Mouse (Mus musculus) spleen, embryonic (tissue): ENCODE data around the gene Vax1.

Experiments
- CTCF ChIA-PET: fragments of 350-600 bp; sonication (Branson Sonifier 250); formaldehyde crosslinking; loops from one replicate; lab custom pipeline; 2022; lab: Charles Lee

The Vax1 gene

DNA sequence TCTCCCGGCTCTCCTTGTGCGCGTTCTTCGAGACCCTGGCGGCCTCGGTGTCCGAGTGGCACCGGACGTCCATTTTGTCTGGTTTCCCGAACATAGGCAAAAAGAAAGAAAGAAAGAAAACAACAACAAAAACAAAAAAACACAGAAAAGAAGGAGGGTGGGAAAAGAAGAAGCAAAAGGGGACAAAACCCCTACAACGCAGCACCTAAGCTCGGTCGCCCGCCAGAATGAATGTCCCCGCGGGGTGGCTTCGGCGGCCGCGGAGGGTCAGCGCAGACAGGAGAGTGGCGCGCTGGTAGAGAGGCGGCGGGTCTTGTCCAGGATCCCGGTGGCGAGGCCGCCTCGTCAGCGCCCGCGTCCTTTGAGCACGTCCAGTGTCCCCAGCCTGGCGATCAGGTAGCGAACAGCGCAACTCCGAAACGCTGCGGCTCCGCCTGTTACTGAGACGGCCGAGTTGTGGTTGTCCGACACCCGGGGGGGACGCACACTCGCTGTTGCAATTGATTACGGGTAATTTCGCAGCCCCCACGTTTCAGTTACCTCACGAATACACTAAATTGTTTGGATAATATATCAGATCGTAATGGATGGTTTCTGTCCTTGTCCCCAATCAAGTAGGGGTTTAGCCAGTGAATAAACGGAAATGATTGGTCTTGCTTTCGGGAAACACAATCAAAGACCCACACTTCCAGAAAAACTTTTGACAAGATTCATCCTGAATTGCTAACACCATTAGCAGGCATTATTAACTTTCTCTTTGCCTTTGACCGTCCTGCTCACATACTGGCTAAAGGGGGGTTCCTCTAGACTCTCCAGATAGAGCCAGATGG lies at the start of gene Vax1:
TSS of gene Vax1 (minus strand) at position 121 of the 830 bp plus-strand sequence.
- CTCF ChIA-PET, result no interaction called here

GRCm38 (mm10) chr19:59218991-59219390 lies 49.1 kb upstream of the Vax1 start, which contains the start of gene Kcnk18:
Kcnk18 (plus strand) TSS chr19:59219214.
- CTCF ChIA-PET, result no interaction called here

DNA sequence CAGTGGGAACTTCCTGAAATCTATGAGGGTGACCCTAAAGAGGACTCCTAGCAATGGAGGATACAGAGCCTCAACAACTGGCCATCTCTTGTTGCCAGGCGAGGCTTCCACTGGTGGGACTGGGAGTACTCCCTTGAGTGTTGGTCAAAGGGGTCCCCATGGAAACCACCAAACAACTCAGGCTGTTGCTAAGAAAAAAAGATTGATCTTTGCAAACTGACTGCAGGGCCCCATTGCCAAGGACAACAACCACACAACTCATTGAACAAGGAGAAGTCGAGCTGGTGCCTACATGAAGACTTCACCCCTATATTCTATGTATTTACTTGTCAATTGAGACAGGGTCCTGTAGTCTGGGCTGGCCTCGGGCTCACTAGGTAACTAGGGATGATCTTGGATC lies 47.0 kb upstream of the Vax1 start:
- CTCF ChIA-PET, result no interaction called here

DNA sequence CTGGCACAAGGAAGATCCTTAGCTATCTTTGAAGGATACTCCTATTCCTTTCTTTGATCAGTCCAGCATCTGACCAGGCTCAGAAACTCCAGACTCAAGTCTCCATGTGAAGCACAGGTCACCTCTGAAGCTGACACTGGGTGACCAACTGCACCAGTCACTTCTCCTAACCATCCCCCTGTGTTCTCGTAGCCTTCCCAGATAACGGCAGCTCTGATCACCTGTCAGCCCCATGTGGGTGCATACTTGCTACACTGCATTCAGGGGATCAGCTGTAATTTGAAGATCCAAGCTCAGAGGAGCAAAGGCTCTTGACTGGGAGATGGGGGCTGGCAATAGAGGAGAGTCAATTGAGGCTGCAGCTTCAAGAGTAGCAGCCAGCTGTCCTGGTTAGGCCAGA lies 39.1 kb upstream of the Vax1 start:
- CTCF ChIA-PET, result interaction anchor here (0.7 to 0.9 kb wide), 2 partner anchors 35 to 51 kb away, joined by 4 to 7 read pairs; no protein-coding TSS in a partner anchor

- CTCF ChIA-PET, result interaction anchor here (0.7 to 0.9 kb wide), 3 partner anchors 35 to 297 kb away, joined by 4 to 7 read pairs (median 4); no protein-coding TSS in a partner anchor
Measured at GRCm38 (mm10) chr19:59208475-59208874, 38.6 kb upstream of the Vax1 start.

GRCm38 (mm10) chr19:59198161-59198560 lies 28.3 kb upstream of the Vax1 start:
- CTCF ChIA-PET, result no interaction called here

DNA sequence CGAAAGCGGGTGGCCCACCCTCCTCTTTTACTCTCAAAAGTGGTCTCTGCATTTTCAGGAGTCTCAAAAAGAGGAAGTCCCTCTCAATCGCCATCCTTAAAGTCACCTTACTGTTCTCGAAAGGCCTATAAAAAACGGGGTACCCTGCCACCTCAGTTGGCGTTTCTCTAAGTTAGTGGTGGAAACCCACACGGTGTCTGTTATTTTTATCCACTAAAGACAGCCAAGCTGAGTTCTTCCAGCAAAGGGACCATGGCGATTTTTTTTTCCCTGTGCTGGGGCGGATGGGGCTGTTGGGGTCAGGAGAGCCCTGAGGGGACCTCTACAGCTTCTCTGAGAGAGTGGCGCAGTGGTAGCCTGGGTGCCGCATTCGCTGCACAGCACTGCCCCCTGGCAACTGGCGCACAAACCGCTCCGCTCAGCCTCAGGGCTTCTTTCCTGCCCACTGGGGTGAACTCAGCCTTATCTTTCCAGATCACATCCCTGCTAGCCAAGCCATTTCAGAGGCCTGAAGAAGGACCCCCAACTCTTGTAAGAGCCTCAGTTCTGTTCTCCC lies 26.3 kb upstream of the Vax1 start:
- CTCF ChIA-PET, result no interaction called here

DNA sequence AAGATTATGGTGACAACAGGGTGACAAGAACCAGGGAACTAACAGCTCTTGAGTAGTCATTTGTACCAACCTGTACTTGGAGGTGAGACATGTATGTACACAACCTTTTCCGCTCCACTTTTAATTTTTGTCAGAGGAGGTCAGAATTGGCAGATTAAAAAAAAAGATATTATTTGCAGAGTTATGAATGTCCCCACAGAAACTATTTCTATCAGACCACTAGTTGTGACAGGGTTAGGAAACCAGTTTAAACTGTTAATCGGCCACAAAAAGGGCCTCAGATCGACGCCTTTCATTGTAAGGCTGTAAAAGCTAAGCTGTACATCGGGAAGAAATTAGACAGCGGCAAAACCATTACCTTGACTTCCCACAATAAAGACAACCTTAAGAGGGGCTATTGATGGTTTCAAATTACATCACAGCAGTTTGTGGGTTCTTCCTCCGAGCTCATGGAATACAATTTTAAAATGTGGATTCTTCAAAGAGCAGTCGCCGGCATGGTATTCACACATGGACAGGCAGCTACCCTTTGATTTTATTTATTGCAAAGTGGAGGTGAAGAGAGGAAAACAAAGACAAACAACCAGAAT lies 25.4 kb upstream of the Vax1 start:
- CTCF ChIA-PET, result interaction anchor here (0.7 kb wide), 1 partner anchor 779 kb away, joined by 9 read pairs; no protein-coding TSS in a partner anchor

GRCm38 (mm10) chr19:59193986-59194820 lies 24.3 kb upstream of the Vax1 start:
- CTCF ChIA-PET, result no interaction called here

- CTCF ChIA-PET, result interaction anchor here (0.6 to 0.7 kb wide), 2 partner anchors 198 to 306 kb away, joined by 3 read pairs; no protein-coding TSS in a partner anchor
Measured at GRCm38 (mm10) chr19:59193456-59193855, 23.6 kb upstream of the Vax1 start.

DNA sequence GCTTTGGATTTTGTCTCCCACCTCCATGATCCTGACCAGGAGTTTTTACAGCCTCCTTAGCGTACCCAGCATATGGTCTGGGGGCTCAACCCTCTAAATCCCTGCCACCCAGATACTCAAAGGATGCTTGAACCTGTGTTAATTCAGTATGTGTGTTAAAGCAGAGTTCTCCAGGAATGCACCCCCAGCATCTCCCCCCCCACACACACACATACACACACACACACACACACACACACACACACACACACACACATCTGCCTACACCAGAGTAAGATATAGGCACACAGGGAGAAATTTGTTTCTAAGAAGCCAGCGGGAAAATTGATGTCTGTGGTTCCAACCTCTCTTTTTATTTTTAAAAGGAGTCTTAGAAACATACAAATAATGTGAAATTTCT lies 22.6 kb upstream of the Vax1 start:
- CTCF ChIA-PET, result no interaction called here

- CTCF ChIA-PET, result no interaction called here
Measured at GRCm38 (mm10) chr19:59191123-59191505, 21.3 kb upstream of the Vax1 start.

DNA sequence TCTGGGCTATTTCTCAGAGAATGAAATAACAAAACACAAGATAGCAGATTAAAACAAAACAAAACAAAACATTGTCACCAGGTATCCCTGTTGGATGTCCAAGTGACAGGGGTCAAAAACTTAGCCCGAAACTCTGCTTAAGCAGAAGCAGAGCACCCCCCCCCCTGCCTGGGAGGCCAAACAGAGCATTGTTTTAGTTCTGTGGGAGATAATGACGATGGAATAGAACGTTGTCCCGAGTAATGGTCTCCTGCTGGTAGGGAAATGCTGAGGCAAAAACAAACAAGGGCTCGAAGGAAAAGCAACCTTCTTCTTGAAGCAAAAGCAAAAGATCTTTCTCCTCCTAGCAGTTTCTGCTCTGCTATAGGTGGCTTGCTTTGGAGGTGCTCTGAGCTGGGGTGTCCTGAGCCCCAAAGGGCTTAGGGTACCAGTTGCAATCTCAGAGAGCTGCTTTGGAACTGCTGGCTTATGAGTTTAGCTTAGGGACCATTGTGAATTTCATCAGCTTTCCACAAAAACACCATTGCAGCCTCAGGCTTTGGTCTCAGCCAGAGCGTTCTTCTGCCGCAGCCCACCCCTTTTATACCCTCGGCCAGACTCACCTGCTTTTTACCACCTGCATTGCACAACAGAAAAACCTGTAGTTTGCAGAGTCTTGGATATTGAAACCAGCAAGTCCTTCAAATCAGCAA lies 20.7 kb upstream of the Vax1 start:
- CTCF ChIA-PET, result no interaction called here

DNA sequence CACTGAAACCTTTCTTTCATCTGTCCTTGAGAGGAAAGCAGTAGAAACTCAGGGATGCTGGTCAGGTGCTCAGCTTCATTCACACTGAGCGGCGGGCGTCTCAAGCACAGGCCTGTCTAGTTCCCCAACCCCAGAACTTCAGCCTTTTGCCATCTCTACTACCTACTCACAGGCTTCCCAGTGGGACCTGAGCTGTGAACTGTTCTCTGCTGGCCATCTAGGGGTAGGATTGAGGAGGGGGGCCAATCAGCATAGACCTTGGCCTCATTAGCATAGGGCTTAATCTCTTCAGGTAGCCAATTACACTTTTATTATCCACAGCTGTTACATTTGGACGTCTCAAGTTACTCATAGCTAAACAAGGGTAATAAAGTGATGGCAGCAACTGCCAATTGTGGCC lies 19.1 kb upstream of the Vax1 start:
- CTCF ChIA-PET, result interaction anchor here (0.6 kb wide), 1 partner anchor 224 kb away, joined by 5 read pairs; no protein-coding TSS in a partner anchor

GRCm38 (mm10) chr19:59184000-59184399 lies 14.1 kb upstream of the Vax1 start:
- CTCF ChIA-PET, result no interaction called here

DNA sequence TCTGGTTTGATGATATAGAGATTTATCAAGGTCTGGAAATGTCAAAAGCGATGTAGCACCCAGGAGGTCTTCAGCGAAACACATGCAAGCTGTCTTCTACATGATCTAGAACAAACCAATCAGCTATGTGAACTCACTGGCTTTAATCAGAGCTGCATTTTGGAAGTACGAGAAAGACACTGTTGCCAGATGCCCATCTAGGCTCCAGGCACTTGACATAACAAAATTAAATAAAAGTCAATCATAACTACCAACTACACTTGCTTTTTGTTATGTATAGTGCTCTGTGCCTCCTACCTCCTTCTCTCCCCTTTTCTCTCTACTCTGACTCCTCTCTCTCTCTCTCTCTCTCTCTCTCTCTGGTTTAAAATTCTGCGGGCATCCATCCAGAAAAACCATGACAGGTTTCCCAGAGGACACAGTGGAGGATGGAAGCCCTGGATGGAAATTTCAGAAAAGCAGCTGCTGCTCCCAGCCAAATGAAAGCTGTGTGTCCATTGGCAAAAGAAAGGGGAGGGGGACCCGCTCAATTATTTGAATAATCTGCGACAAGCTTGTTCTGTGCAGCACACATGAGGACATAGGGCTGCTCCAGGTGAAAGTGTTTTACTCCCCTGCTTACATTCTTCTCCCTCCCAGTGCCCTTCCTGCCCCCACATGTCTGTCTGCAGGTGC lies 3.6 kb upstream of the Vax1 start:
- CTCF ChIA-PET, result interaction anchor here (1.0 kb wide), 1 partner anchor 35 kb away, joined by 4 read pairs; no protein-coding TSS in a partner anchor

- CTCF ChIA-PET, result no interaction called here
Measured at GRCm38 (mm10) chr19:59172781-59173180, 2.9 kb upstream of the Vax1 start.

GRCm38 (mm10) chr19:59171871-59172245 lies 2.0 kb upstream of the Vax1 start:
- CTCF ChIA-PET, result no interaction called here

GRCm38 (mm10) chr19:59171151-59171870 lies 1.5 kb upstream of the Vax1 start:
- CTCF ChIA-PET, result no interaction called here

DNA sequence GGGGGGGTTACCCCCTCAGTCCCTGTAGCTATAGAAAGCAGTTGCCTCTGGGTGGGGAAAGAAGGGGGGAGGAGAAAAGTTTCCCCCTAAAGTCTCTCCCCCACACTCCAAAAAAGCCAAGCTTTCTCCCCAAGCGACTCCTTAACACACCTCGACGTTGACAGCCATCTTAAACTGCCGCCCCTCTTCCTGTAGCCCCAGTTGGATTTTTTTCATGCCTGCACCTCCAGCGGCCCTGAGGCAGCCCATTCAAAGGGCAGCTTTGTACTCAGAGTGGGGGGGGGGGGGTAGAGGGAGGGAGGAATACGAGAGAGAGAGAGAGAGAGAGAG lies 875 bp upstream of the Vax1 start:
- CTCF ChIA-PET, result no interaction called here
